Mouse (Mus musculus) embryonic facial prominence, embryonic 14.5 days (tissue): ENCODE results near the gene Specc1. TPM values are rescaled to one million over a fixed set of nuclear protein-coding genes. Genes with fewer than 3 reads are reported as not detected.
"Not testable (repeated sequence)": the region's sequence is repeated elsewhere in the genome, so short reads cannot be mapped to it uniquely, and the experiment has no call there.

ENCODE experiments used
- ATAC-seq: fragments of 200-750 bp; cut with Nextera tagmentation; 2 replicates; pipeline ENCODE4 v1.8.0; 2017; ENCODE audit warnings: low read depth, moderate number of reproducible peaks, moderate TSS enrichment
- DNase-seq: peaks from one replicate; pipeline ENCODE4 v3.0.0-alpha.2; 2015; ENCODE audit warnings: low spot score
- H3K27ac ChIP-seq: fragments of 300-500 bp; sonication (generic); replicated peaks from 2 replicates; pipeline ENCODE4 v1.5.1; 2014; ENCODE audit warnings: low read depth, mild to moderate bottlenecking, low read length, moderate library complexity
- H3K27me3 ChIP-seq: fragments of 300-500 bp; sonication (generic); replicated peaks from 2 replicates; pipeline ENCODE4 v1.6.1; 2014; ENCODE audit warnings: low read length; ENCODE audit not compliant: control insufficient read depth, insufficient read depth
- H3K36me3 ChIP-seq: fragments of 300-500 bp; sonication (generic); 2 replicates; pipeline ENCODE4 v1.6.1; 2014; ENCODE audit warnings: low read length, mixed read lengths; ENCODE audit not compliant: control insufficient read depth, insufficient read depth
- H3K4me1 ChIP-seq: fragments of 300-500 bp; sonication (generic); 2 replicates; pipeline ENCODE4 v1.6.1; 2014; ENCODE audit warnings: antibody characterized with exemption, low read length; ENCODE audit not compliant: control insufficient read depth, insufficient read depth
- H3K4me2 ChIP-seq: fragments of 300-500 bp; sonication (generic); 2 replicates; pipeline ENCODE4 v1.6.1; 2014; ENCODE audit warnings: low read depth, mild to moderate bottlenecking, low read length, moderate library complexity, mixed read lengths
- H3K4me3 ChIP-seq: fragments of 300-500 bp; sonication (generic); 2 replicates; pipeline ENCODE4 v1.5.1; 2014; ENCODE audit warnings: low read depth, mild to moderate bottlenecking, low read length
- H3K9ac ChIP-seq: fragments of 300-500 bp; sonication (generic); 2 replicates; pipeline ENCODE4 v1.6.1; 2014; ENCODE audit warnings: low read depth, mild to moderate bottlenecking, low read length, moderate library complexity, mixed read lengths
- H3K9me3 ChIP-seq: fragments of 300-500 bp; sonication (generic); 2 replicates; pipeline ENCODE4 v1.6.1; 2016; ENCODE audit warnings: low read length; ENCODE audit not compliant: control insufficient read depth
- WGBS: fragments of 180-500 bp; shearing (Covaris S2); extraction: QIAGEN DNeasy Blood & Tissue Kit; methylation state at CpG from one replicate; pipeline ENCODE4 v1.1.7; 2014; 5-methylcytosine and 5-hydroxymethylcytosine counted together
- polyA plus RNA-seq: library from polyadenylated mRNA; unstranded; fragments of >200 nt; fragmentation: Nextera tagmentation; extraction: Ambion mirVana; gene quantifications from 2 replicates; pipeline ENCODE4 v1.2.1, GENCODE M21; 2014

The Specc1 gene
- polyA plus RNA-seq, 1 experiment from 2014 or later, result 13.5 TPM

- H3K4me2 ChIP-seq, result no peak overlapping the region
- H3K4me3 ChIP-seq, result no peak overlapping the region
- WGBS, result 79% methylated on average over 2 of the region's 2 CpGs
- no peaks in the 10 kb centered on the region for H3K36me3 ChIP-seq
- no peaks in the 10 kb centered on the region for H3K4me1 ChIP-seq
- H3K27me3 ChIP-seq, result no peaks in the 10 kb centered on the region
- DNase-seq, result no peak
- H3K9me3 ChIP-seq, result no peaks in the 10 kb centered on the region
- no peak overlapping the region for H3K27ac ChIP-seq
- no peak for ATAC-seq
- H3K9ac ChIP-seq, result no peak overlapping the region
These were observed 13.7 kb upstream of the Specc1 start for GRCm38 (mm10) chr11:61942903-61943302.

- DNase-seq, result no peak
- no peak overlapping the region for H3K4me3 ChIP-seq
- no peaks in the 10 kb centered on the region for H3K27me3 ChIP-seq
- no peak overlapping the region for H3K27ac ChIP-seq
- no peaks in the 10 kb centered on the region for H3K9me3 ChIP-seq
- H3K4me1 ChIP-seq, result no peaks in the 10 kb centered on the region
- 73% methylated on average over 9 of the region's 9 CpGs for WGBS
- no peak overlapping the region for H3K9ac ChIP-seq
- H3K4me2 ChIP-seq, result no peak overlapping the region
- ATAC-seq, result no peak
- H3K36me3 ChIP-seq, result no peaks in the 10 kb centered on the region
These were observed 12.1 kb upstream of the Specc1 start for GRCm38 (mm10) chr11:61944417-61944816.

DNA sequence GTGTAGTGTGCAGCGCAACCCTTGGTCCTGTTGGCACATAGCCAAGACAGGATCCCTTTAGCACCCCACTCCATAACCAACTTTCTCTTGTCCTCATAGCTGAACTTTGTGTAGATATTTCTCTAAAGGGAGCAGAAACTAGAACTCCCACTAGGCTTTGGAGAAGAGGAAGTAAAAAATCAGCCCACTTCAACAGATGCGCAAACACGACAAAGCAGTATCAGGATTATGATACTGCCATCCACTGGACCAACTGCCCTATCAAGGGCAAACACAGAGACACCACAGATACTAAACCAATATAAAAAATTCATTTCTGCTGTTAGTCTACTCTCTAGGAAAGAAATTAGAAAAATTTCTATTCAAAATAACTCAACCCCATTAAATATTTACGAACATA, 10.0 kb upstream of the Specc1 start:
- 92% methylated on average over 4 of the region's 4 CpGs for WGBS
- no peak overlapping the region for H3K4me3 ChIP-seq
- H3K4me1 ChIP-seq, result no peaks in the 10 kb centered on the region
- no peaks in the 10 kb centered on the region for H3K9me3 ChIP-seq
- no peaks in the 10 kb centered on the region for H3K36me3 ChIP-seq
- no peak for ATAC-seq
- no peak overlapping the region for H3K4me2 ChIP-seq
- no peak overlapping the region for H3K9ac ChIP-seq
- DNase-seq, result no peak
- no peaks in the 10 kb centered on the region for H3K27me3 ChIP-seq
- no peak overlapping the region for H3K27ac ChIP-seq

DNA sequence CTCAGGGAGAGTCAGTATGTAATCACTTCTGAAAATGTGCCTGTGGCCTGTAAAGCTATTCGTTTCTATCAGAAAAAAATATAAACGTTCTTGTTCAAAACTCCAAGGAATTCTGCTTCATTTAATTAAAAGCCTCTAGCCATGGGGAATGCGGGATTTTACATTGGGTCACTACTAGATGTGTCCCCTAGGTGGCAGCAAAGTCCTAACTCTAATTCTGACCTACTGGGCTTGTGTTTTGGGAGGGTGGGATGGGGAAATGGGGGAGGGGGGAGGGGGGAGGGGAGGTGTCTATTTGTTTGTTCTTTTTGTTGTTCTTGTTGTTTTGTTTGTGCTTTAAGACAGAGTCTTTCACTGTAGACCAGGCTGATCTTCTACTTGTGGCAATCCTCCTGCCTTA, 7.2 kb upstream of the Specc1 start:
- H3K9me3 ChIP-seq, result no peaks in the 10 kb centered on the region
- peak; percentile 29 for DNase-seq
- no peak overlapping the region for H3K9ac ChIP-seq
- 0% methylated on average over 3 of the region's 3 CpGs for WGBS
- no peak overlapping the region for H3K4me3 ChIP-seq
- no peak overlapping the region for H3K4me2 ChIP-seq
- H3K36me3 ChIP-seq, result no peaks in the 10 kb centered on the region
- no peaks in the 10 kb centered on the region for H3K4me1 ChIP-seq
- H3K27ac ChIP-seq, result no peak overlapping the region
- H3K27me3 ChIP-seq, result no peaks in the 10 kb centered on the region
- ATAC-seq, result no peak

DNA sequence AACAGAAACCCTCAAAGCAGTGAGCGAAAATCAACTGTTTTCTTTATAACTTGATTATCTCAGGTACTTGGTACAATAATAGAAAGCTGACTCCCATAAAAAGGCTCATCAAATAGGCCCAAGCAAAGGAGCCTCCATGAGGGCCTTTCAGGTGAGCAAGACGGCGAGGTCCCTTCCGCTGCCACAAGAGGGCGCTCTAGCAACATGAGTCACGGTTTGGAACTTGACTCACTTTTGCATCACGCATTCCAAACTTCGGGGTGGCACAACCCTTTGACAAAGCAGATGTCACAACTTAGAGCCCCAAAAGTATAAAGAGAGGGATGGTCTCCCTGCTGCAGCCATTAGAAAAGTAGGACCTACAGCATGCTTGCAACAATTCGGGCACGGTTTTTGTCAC, 5.9 kb upstream of the Specc1 start:
- Histone ChIP-seq H3K4me2 (0 out of 2 replicates have a peak overlapping the region, but pooled peaks have one; percentile 20), H3K9me3 (no peaks in the 10 kb centered on the region), H3K9ac (peak overlapping the region; percentile 34; the same call in 1 of the 2 replicates), H3K27me3 (no peaks in the 10 kb centered on the region), H3K27ac (no peak overlapping the region), H3K4me3 (no peak overlapping the region), H3K36me3 (no peaks in the 10 kb centered on the region), H3K4me1 (no peaks in the 10 kb centered on the region)
- WGBS, result 16% methylated on average over 10 of the region's 10 CpGs
- ATAC-seq (no peak), DNase-seq (peak; percentile 84)

- Histone ChIP-seq H3K4me1 (no peaks in the 10 kb centered on the region), H3K36me3 (no peaks in the 10 kb centered on the region), H3K9me3 (no peaks in the 10 kb centered on the region), H3K27ac (no peak overlapping the region), H3K9ac (no peak overlapping the region), H3K27me3 (peaks cover 26% of the 10 kb centered on the region), H3K4me3 (no peak overlapping the region), H3K4me2 (no peak overlapping the region)
- ATAC-seq (no peak), DNase-seq (no peak)
- WGBS, result 75% methylated on average over 6 of the region's 6 CpGs
These were observed 1.4 kb upstream of the Specc1 start for GRCm38 (mm10) chr11:61955136-61955535.

DNA sequence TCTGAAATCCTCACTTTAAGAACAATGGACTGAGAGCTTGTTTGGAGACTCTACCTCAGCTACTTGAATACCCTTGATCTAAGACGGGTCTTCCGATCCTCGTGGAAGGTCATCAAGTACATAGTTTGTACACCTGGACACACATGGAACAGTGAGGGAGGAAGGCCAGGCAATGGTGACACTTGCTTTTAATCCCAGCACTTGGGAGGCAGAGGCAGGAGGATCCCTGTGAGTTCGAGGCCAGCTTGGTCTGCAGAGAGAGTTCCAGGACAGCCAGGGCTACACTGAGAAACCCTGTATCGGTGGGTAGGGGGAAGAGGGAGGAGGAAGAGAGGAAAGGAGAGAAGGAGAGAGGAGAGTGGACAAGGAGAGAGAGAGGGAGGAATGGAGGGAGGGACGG, 612 bp upstream of the Specc1 start:
- Histone ChIP-seq H3K27ac (no peak overlapping the region), H3K9me3 (no peaks in the 10 kb centered on the region), H3K4me2 (no peak overlapping the region), H3K9ac (no peak overlapping the region), H3K36me3 (no peaks in the 10 kb centered on the region), H3K4me1 (no peaks in the 10 kb centered on the region), H3K4me3 (no peak overlapping the region), H3K27me3 (peaks cover 26% of the 10 kb centered on the region)
- no peak for DNase-seq
- no peak for ATAC-seq
- 83% methylated on average over 6 of the region's 6 CpGs for WGBS

DNA sequence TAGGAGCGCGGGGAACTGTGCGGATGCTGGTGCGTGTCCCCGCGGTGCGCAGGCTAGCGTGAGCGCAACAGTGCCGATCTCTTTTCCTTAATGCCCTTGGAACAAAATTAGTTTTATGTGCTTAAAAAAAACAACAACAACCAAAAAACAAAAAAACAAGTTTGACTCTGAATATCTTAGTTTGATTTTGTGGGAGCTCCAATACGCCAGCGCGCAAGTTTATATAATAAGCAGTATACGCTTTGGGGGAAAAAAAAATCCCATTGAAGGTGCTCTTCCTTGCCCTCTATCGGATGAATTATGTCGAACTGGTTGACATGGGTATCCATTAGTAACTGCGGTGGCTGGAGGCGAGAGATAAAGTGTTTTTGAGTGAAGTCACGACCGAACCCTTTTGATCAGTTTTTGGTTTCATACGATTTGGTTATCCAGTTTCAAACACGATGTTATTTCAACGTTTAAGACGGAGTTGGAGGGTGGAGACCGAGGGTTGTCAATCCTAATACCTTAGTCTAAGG, 792 bp downstream of the Specc1 start:
- Histone ChIP-seq H3K9ac (peak overlapping the region; percentile 63), H3K27ac (no peak overlapping the region), H3K4me2 (peak overlapping the region; percentile 100), H3K27me3 (peaks cover 26% of the 10 kb centered on the region), H3K36me3 (no peaks in the 10 kb centered on the region), H3K4me1 (no peaks in the 10 kb centered on the region), H3K4me3 (peak overlapping the region; percentile 56), H3K9me3 (no peaks in the 10 kb centered on the region)
- WGBS, result 4% methylated on average over 25 of the region's 25 CpGs
- peak; percentile 46 for DNase-seq
- no peak; the same call in 1 of the 2 replicates for ATAC-seq

GRCm38 (mm10) chr11:61958706-61959105, 2.1 kb downstream of the Specc1 start:
- not testable (repeated sequence) for H3K4me2 ChIP-seq, DNase-seq, H3K4me3 ChIP-seq, H3K9ac ChIP-seq, H3K27ac ChIP-seq, ATAC-seq, H3K4me1 ChIP-seq, H3K36me3 ChIP-seq, H3K9me3 ChIP-seq
- 66% methylated on average over 6 of the region's 6 CpGs for WGBS
- peaks cover 26% of the 10 kb centered on the region for H3K27me3 ChIP-seq
